Mouse (Mus musculus) liver, postnatal 0 days (tissue): Measurements from ENCODE around the gene Cpn1.

Experiments
- CTCF ChIP-seq: sonication (generic); IDR thresholded peaks from 2 replicates; pipeline ENCODE4 v1.5.1; 2016; ENCODE audit warnings: antibody characterized with exemption, low read depth
- EP300 ChIP-seq: IDR thresholded peaks from 2 replicates; pipeline ENCODE4 v1.6.1; 2016; ENCODE audit warnings: antibody characterized with exemption, low read depth, mild to moderate bottlenecking

DNA sequence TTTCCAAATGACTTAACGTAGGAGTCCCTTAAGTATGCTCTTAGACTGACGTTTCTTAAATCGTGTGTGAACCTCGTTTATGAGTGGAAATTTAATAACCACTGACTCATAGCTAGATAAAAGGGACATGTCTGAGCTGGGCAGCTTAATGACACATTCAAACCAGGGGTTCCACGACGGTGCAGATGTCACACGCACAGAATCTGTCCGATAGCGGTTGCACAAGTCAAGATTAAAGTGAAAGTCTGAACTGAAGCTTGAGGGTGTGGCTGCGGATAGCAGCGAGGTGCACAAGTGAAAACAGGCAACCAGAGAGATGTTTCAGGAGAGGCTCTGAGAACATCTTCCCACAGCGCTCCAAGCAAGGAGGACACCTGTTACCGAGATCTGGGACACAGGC, 64.9 kb downstream of the Cpn1 start:
- TF ChIP-seq CTCF (no peak), EP300 (no peak)
